Mouse (Mus musculus): ENCODE results near the gene Mtor.

Gene Mtor

DNA sequence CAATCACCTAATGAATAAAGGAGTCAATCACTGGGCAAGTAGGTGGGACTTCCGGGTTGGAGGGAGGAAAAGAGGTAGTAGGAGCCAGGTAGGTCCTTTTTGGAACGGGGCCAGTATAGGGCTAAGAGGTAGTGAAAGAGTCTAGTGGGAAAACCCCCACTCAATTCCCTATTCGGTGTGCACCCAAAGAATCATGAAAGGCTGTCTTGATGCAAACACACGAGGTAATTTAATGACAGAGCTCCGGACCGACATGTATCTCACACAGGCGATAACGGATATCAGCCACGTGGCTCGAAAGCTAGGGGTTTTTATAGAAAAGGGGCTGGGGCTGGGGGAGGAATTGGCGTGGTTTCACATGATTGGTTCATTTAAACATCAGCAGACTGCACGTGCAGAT, 150.4 kb downstream of the Mtor start:
- no peak for DNase-seq (ENCODE audit: low read depth)

- no peak for DNase-seq (ENCODE audit: low read depth)
Measured at GRCm38 (mm10) chr4:148600316-148600715, 151.9 kb downstream of the Mtor start.

- no peak for DNase-seq (ENCODE audit: low read depth)
Measured at GRCm38 (mm10) chr4:148601871-148602270, 153.5 kb downstream of the Mtor start.

- no peak for DNase-seq (ENCODE audit: low read depth)
Measured at GRCm38 (mm10) chr4:148602357-148603120, 154.1 kb downstream of the Mtor start, which contains the start of gene Masp2. Gene Masp2 (plus strand): TSS chr4:148602554.

GRCm38 (mm10) chr4:148603376-148604139, 155.1 kb downstream of the Mtor start:
- no peak for DNase-seq (ENCODE audit: low read depth)

GRCm38 (mm10) chr4:148604141-148604540, 155.7 kb downstream of the Mtor start:
- DNase-seq (ENCODE audit: low read depth): no peak

DNA sequence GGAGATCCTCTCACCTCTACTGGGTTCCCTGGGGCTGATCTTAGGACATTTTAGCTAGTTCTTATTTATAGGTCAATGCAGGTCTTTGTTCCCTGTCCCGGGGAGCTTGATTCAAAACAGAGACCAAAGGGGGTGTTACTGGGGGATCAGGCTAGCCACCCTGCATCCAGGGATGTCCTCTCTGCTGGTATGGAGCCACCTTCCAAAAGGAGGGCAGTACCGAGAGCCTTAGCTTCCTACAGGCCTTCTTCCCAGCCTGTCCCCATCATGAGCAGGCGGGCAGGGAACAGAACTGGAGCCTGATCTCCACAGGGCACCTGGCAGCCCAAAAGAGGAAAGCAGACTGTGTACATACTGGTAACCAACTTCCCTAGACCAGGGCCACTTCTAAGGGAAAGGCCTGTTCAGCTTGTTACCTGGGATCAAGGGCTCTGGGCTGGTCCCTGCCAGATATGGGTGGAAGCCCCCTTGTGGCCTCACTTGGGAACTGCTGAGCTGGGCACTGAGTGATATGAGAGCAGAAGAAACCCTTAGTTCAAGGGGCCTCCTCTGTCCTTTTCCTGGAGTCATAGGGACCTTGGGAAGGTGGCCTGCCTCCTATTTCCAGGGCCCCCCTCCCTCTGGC, 156.2 kb downstream of the Mtor start:
- no peak for DNase-seq (ENCODE audit: low read depth)

Data from fibroblast of lung, adult 2 months (primary cell).